Mouse (Mus musculus): ENCODE measurements around the gene Rbm38. TPM values are rescaled to one million over a fixed set of nuclear protein-coding genes. Genes with fewer than 3 reads are reported as not detected.
A peak's percentile ranks its signal among the peaks of the same experiment; 100 is the strongest.

Gene Rbm38
- 100 to 1,000 TPM; 205 to 217 TPM for total RNA-seq (2021)
- long read RNA-seq, experiment 1, transcript Rbm38-206 (4 exons, 936 nt): minor isoform, 11 of 337 reads
- long read RNA-seq, experiment 1, transcript Rbm38-201 (4 exons, 1,768 nt): major isoform, 272 of 337 reads
- long read RNA-seq, experiment 1, transcript Rbm38-203 (3 exons, 2,281 nt): minor isoform, 5 of 337 reads
- long read RNA-seq, experiment 1, partial matches to known transcripts: 35 of 337 reads
- long read RNA-seq, experiment 1, other reads (novel, unspliced or antisense): 9 of 337 reads
- long read RNA-seq, experiment 2, transcript Rbm38-203 (3 exons, 2,281 nt): minor isoform, 11 of 317 reads
- long read RNA-seq, experiment 2, transcript Rbm38-201 (4 exons, 1,768 nt): major isoform, 251 of 317 reads
- long read RNA-seq, experiment 2, transcript Rbm38-206 (4 exons, 936 nt): minor isoform, 20 of 317 reads
- long read RNA-seq, experiment 2, partial matches to known transcripts: 26 of 317 reads
- long read RNA-seq, experiment 2, other reads (novel, unspliced or antisense): 4 of 317 reads

- no peak for DNase-seq
Measured at GRCm38 (mm10) chr2:173020430-173020829, at the start of gene Rbm38. TSS of gene Rbm38 (plus strand) at chr2:173020498.

GRCm38 (mm10) chr2:172971865-172972264 lies 48.4 kb upstream of the Rbm38 start:
- DNase-seq: no peak

GRCm38 (mm10) chr2:172973806-172974565 lies 46.3 kb upstream of the Rbm38 start:
- peak; percentile 51 for DNase-seq

GRCm38 (mm10) chr2:172974701-172975100 lies 45.6 kb upstream of the Rbm38 start:
- peak; percentile 43 for DNase-seq

- DNase-seq: no peak
Measured at GRCm38 (mm10) chr2:172975159-172975558, 45.1 kb upstream of the Rbm38 start.

- DNase-seq: no peak
Measured at GRCm38 (mm10) chr2:172976661-172977238, 43.5 kb upstream of the Rbm38 start.

- DNase-seq: peak; percentile 41
Measured at GRCm38 (mm10) chr2:172977409-172978130, 42.7 kb upstream of the Rbm38 start, which contains the start of gene Spo11. TSS of gene Spo11 (plus strand) at chr2:172977700.

- DNase-seq: no peak
Measured at GRCm38 (mm10) chr2:172978131-172978633, 42.1 kb upstream of the Rbm38 start.

- DNase-seq: no peak
Measured at GRCm38 (mm10) chr2:172979666-172980345, 40.5 kb upstream of the Rbm38 start.

- no peak for DNase-seq
Measured at GRCm38 (mm10) chr2:172982776-172983561, 37.3 kb upstream of the Rbm38 start.

- no peak for DNase-seq
Measured at GRCm38 (mm10) chr2:172990161-172990560, 30.1 kb upstream of the Rbm38 start.

- peak; percentile 40 for DNase-seq
Measured at GRCm38 (mm10) chr2:172996207-172996606, 24.1 kb upstream of the Rbm38 start.

- no peak for DNase-seq
Measured at GRCm38 (mm10) chr2:172997748-172998147, 22.6 kb upstream of the Rbm38 start.

GRCm38 (mm10) chr2:172998478-172998877 lies 21.8 kb upstream of the Rbm38 start:
- DNase-seq: no peak

GRCm38 (mm10) chr2:172999630-173000284 lies 20.5 kb upstream of the Rbm38 start, which contains the start of gene Rae1:
TSS of gene Rae1 (plus strand) at chr2:173000117.
- DNase-seq: peak; percentile 96

GRCm38 (mm10) chr2:173000285-173000652 lies 20.0 kb upstream of the Rbm38 start:
- no peak for DNase-seq

- no peak for DNase-seq
Measured at GRCm38 (mm10) chr2:173000921-173001320, 19.4 kb upstream of the Rbm38 start.

GRCm38 (mm10) chr2:173003737-173004136 lies 16.6 kb upstream of the Rbm38 start:
- no peak for DNase-seq

GRCm38 (mm10) chr2:173010220-173010717 lies 10.0 kb upstream of the Rbm38 start:
- no peak for DNase-seq

Data from gastrocnemius, postnatal 25 days (tissue).